Mouse (Mus musculus) erythroblast, embryonic 14.5 days (primary cell): Measurements from ENCODE around the gene Slc24a1.

ENCODE experiments used
- GATA1 ChIP-seq: IDR thresholded peaks from 2 replicates; pipeline ENCODE4 v1.6.1; 2012; ENCODE audit warnings: low read length, inconsistent platforms, mixed read lengths
- TAL1 ChIP-seq: IDR thresholded peaks from 3 replicates; pipeline ENCODE4 v1.6.1; 2012; ENCODE audit warnings: low read length, inconsistent platforms, mixed read lengths

- no peak for TF ChIP-seq TAL1
- TF ChIP-seq GATA1, result no peak
Observed at GRCm38 (mm10) chr9:64926201-64926991, 25.0 kb downstream of the Slc24a1 start.
